Mouse (Mus musculus): ENCODE measurements at regions not wholly inside any gene's neighbourhood (a gene's known extent, or its start where the extent isn't known, plus 50 kb on each side); places are given as distances from the start of the nearest gene placed in this dataset.
A peak's percentile ranks its signal among the peaks of the same experiment; 100 is the strongest.

DNA sequence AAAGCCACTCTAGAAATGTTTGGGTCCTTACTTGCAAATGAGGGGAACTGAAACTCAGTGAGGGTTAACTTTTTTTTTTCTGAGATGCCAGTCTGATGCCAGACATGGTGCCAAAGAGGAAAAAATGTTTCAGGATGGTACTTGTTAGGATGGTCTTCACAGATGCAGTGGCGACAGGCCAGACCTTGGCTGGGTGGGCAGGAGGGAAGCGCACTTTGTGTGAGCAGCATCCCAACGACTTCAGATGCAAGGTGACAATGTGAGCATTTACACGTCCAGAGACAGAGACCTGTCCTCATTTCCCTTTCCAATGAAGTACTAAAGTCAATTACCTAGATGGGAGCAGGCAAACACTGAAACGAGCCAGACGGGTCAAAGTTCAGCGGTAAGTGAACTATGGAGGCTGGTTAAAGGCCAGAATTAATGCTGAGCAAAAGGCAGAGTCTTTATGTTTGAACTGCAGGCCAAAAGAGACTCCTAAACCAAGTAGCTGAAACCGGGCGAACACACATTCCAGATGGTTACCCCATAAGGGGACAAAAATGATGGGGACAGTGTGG is 213.7 kb upstream of the Ccdc122 start:
- no peak for DNase-seq (ENCODE audit: low spot score)

DNA sequence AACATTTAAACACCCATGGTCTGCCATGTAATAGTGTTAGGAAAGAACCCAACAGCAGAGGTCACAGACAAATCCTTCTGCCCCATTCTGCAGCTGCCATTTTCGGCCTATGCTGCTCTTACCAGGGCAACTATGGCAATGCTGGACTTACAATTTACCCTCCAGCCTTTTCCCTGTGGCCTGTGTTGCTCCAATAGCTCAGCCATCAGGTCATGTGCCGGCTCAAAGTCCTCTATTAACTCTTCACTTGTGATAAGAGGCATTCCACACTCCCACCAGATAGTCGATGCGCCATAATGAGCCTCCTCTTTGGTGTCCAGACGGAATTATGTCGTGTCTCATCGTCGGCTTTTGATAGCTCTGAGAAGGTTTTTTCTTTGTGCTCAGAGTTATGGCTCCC is 214.7 kb upstream of the Ccdc122 start:
- DNase-seq (ENCODE audit: low spot score), result no peak

DNA sequence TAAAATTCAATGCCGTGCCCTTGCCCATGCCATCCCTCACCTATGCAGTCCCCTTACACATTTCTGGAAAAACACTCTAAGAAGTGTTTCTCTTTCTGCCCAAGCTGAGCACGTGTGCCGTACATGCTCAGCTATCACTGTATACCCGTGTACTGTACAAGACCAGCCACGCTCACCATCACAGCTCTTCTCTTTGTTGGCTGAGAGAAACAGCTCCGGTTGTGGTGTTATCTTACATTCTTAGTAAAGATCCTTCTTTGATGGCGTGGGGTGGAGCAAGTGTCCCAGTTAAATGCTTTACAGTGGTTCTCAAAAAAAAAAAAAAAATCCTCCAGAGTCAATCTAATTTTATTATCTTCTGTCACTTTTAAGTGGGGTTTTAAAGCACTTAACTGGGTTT is 215.1 kb upstream of the Ccdc122 start:
- no peak for DNase-seq (ENCODE audit: low spot score)

DNA sequence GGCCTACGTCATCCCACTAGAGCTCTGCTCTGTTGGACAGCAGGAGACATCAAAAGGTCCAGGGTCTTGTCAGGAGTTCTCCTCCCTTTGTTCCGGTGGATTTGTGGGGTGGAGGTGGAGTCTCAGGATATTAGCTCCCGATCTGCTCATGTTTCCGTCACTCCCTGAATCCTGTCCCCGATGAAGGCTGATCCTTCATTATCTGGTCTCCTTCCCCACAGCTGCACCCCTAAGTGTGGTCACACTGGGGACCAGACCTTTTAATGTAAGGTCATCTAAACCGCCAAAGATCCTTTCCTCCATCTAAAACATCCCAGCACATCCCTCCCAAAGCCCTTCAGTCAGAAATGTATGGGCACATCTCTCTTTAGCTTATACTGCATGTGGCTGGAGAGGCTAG is 215.6 kb upstream of the Ccdc122 start:
- DNase-seq (ENCODE audit: low spot score), result no peak

DNA sequence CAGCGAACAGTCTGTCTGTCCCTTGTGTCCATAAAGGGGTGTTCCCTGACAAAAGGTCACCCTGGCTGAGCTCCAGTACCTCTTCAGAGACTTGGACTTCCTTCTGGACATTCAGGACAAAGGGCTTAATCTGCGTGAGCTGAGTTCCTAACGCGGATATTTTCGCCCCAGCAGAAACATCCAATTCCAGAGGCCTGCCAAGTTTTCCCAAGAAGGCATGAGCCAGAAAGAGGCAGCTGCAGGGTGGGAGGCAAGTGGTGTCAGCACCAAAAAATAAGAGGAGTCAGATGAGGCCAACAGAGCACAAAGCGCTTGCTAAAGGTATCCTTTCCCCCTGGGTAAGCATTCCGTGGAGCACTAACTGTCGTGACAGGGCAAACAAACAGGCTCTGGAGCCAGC is 216.9 kb upstream of the Ccdc122 start:
- DNase-seq (ENCODE audit: low spot score), result peak; percentile 73

DNA sequence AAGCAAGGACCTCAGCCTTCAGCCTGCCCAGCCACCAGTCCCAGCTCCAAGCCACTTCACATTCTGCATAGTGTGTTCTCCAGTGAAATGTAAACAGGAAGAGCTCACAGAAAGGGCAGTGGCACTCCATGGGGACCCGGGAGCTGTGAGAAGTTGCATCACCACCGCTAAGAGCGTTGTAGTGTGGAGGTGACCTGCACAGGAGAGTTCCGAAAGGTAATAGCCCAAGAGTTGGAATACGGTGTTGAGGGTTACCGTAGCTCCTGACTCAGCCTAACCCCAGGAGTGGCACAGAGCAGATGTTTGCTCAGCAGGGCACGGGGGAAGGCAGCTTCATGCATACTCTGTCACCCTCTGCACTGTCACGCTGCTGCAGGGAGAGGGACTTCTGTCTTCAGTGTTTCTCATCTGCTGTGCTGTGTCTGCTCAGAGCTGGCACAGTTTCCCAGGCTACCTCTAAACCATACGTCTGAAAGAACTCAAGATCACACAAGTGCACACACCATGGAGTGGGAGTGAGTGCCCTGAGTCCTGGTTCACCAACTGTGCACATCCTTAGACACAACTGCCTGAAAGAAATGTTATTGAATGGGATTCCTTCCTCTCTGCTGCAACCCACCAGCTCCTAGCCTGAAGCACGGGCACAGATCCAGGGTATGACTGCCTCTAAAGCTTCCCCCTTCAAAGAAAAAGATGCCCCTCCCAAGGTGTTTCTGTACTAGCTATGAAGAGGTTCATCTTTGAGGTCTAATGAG is 218.1 kb upstream of the Ccdc122 start:
- DNase-seq (ENCODE audit: low spot score), result no peak

DNA sequence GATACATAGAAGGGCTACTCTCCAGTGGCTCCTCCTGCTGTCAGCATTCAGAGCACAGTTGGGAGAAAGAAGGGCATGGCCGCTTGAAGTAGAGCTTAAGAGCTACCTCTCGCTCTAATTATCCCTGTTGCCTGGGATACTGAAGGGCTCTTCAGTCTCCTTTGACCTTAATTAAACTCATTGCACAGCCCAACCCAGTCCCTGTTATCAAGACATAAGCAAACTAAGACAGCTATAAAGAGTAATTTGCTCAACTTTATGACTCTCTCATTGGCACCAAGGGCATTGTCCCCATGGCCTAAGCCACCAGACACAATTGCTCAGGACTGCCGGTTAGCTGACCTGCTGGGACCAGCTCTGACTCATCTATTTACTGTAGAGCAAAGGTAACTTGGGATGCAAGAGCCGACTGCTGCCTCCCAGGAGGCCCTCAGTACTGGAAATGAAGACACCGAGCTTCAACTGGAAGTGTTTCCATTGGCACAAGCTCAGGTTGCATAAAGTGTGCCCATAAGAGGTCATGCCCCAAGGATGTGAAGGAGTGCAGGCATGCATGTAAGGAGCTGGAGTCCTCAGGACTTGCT is 219.3 kb upstream of the Ccdc122 start:
- no peak for DNase-seq (ENCODE audit: low spot score)

DNA sequence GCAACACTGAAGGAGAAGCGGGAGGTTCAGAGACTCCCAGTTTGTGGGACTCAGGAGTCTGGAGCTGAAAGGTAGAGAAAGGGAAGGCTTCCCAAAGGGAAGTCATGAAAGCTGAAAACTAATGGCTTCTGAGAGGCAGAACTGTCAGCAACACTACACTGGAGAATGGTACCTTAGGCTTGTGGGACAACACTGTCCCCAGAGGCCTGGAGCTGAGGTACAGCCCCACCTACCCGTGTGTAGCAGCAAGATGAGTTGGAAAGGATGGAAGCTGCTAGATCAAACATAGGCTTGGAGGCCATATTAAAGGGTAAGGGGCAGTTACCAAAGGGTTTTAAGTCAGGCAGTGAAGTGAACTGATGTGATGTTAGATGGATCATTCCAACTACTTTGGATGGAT is 219.9 kb upstream of the Ccdc122 start:
- no peak for DNase-seq (ENCODE audit: low spot score)

DNA sequence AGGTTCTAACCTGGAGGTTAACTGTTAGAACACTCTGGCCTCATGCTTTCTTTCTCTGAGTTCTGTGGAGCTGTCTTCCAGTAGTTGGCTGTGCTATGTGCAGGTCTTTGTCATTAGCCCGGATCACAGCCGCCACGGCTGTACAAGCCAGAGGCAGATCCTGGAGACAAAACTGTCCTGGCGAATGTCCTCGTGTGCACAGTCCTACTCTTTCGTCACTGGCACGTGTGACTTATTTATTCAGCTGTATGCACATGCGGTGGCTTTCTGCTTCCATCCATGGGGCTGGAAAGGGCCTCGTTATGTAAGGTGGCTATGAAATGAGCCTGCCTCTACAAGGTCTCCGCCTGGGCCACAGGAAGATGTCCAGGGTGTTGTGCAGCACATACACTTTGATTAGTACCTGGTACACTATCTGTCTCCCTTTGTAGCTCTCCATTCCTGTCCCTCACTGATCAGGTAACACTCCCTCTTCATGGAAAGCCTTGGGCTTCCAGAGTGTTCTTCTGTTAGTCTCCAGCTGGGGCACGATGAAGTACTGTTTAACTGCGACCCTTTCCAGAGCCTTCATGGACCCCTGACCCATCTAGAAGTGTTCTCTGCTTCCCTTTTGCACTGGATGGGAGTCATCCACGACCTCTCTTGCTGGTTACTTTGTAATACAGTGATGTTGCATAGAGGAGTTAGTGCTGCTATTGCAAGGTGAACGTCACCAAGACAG is 224.3 kb upstream of the Ccdc122 start:
- DNase-seq (ENCODE audit: low spot score), result no peak

DNA sequence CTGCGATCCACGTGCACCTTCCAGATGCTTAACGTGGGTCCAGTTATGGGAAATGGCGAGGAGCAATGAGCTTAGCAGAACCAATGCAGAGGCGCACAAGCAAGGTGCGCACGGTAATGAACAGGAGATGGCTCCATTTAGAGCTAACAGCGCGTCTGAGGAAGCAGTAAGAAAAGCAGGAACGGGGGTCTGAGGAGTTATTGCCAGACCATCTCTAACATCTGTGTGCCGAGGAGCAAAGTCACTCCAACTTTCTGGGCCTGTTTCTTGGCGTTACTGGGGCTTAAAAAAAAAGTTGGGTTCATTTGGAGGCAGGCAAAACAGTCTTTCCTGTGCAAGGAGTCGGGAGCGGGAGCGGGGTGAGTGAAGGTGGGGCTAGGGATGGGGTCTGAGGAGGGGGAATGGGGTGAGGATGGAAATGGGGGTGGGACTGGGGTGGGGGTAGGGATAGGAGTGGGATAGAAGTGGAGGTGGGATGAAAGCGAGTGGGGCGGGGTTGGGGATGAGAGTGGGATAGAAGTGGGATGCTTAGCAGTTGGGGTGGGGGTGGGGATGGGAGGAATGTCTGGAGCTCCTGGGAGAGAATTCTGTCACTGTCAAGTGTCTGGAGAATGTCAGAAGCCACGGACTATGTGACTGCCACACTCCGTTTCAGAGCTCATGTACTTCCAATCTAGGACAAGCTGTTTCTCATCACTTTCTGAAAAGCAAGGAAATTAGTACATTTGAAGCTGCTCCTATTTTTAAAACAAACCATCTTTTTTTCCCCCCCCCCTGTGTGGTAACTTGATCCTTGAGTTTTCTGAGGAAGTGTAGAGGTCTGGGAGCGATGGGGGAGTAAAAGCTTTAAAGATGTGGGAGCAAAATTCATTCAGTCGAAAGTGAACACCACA is 225.6 kb upstream of the Ccdc122 start:
- no peak for DNase-seq (ENCODE audit: low spot score)

DNA sequence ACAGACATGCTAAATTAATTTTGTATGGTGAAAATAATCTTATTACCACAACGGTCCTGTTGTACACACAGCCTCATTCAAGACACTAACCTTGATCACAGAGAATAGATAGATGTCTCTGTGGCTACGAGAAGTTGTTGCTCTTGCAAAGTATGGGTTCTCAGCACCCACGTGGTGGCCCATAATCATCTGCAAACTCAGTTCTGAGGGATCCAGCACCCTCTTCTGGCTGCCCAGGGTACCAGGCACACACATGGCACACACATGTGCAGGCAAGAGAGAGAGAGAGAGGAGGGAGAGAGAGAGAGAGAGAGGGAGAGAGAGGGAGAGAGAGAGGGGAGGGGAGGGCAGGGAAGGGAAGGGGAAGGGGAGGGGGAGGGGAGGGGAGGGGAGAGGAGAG is 226.5 kb upstream of the Ccdc122 start:
- no peak for DNase-seq (ENCODE audit: low spot score)

DNA sequence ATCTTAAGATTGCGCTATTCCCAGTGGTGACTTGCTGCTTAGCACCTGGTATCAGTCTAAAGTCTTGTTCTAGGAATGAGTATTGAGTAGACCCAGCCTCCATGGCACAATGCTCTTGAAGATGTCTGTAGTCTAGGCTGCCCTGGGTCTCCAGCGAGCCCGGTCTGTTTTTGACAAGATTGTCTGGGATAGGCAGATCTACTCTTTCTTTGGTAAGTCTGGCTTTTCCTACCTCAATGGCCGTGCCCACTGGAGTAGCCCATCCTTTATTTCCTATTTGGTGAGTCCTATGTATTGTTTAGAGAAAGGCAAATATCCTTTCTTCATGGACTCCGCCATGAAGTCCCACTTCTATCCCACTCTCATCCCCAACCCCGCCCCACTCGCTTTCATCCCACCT is 227.2 kb upstream of the Ccdc122 start:
- DNase-seq (ENCODE audit: low spot score), result no peak

DNA sequence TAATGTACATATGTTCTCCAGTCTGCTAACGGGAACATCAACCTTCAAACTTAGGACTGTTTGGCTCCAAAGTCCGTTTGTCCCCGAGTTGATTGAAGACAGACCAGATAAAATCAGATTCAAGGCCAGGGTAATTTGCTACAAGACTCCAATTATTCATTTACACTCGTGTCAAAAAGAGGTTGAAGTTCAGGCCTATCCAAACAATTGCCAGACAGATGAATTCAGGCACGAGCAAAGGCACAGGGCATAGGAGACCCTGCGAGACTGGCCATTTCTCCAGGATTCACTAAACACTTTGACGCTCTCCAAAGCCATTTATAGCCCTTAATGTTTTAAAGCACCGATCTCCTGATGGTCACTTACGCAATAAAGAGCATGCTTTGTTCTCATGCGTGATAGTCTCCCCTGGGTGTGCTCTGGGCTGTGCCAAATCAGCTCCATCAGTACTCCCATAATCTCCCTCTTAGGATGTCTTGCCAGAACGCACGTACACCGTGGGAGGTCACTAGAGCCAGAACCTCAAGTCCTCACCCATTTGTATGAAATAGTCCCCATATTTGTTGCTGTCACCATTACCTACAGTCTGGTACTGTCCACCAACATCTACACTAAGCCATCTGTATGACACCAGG is 231.3 kb upstream of the Ccdc122 start:
- DNase-seq (ENCODE audit: low spot score), result no peak

DNA sequence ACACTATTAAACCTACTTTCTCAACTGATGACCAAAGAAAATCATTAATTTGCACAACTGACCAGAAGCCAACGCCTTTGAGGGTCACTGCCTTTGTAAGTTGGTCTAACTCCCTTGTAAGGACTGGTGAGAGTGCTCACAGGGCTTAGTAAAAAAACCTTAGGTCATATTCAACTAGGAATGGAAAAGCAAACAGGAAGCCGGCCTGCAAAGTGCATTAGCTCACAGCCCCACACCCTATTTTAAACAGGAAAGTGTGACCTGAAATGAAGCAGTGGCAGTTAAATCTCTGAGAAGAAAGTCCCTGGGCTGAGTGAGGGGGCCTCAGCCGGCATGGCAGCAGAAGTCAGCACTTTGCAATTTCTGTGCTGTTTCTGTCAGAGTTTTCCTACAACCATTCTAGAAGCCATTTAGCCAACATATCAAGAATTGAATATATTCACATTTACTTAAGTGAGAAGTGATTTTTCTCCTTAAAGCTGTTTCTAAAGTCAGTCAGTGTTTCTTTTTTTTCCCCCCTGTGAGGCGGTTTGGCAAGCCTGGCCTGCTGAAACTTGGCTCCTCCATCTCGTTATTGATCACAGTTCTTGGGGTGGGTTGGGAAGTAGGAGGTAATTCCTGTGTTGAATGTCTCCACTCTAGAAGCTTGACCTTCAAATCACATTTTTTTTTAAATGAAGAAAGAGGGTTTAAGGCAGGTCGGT is 232.0 kb upstream of the Ccdc122 start:
- DNase-seq (ENCODE audit: low spot score), result no peak

DNA sequence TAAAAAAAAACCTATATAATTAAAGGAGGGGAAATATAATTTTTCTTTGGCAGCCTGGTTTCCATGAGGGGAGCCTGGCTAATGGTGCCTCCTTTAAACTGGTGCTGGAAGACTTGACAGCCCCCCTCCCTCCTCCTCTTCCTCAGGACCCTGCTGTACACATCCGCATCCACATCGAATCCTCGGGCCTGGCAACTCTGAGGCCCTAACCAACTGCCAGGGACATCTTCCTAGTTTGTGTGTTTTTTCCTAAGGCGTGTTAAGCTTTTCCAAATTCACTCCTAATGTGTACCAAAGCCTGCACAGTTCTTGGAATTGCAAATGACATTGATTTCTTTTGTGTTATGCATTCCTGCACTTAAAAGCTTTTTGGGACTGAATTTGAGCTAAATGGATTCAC is 236.4 kb upstream of the Ccdc122 start:
- DNase-seq (ENCODE audit: low spot score), result no peak

DNA sequence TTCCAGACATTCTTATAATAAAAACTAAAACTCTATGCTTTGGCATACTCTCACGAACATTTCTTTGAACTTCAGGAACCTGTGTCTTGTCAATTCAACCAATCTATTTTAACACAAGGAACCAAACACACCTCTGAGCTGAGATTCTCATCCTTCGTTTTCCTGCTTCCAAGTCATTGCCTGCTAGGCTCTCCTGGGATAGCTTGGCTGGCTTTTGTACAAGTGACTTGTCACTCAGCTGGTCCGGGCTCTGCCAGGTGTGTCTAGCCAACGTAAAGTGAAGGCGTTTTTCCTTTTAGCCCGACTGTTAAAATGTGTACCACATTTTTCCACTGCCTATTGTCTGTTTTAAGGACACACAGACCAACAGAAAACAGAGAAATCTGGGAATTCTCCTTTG is 236.8 kb upstream of the Ccdc122 start:
- DNase-seq (ENCODE audit: low spot score), result no peak

DNA sequence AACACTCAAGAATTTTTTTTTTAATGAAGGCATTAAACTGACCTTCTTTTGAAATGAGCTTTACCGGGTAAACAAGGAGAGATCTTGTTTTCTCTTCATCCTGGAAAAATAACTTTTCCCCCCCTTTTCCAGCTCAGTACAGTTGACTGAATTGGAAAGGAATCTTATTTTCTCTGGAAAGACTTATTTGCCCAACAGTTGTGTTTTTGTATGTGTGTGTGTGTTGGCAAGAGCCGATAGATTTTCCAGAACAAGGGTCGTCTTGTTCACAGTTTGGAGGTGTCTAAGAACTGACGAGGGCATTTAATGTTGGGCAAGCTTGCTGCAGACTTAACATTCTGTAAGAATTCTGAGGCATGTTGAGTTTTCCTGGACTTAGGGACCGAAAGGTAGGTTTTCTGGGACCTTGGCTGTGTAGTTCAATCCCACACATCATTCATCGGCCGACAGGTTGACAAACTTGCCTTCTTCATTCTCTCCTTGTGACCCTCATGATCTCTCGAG is 237.6 kb upstream of the Ccdc122 start:
- DNase-seq (ENCODE audit: low spot score), result no peak

DNA sequence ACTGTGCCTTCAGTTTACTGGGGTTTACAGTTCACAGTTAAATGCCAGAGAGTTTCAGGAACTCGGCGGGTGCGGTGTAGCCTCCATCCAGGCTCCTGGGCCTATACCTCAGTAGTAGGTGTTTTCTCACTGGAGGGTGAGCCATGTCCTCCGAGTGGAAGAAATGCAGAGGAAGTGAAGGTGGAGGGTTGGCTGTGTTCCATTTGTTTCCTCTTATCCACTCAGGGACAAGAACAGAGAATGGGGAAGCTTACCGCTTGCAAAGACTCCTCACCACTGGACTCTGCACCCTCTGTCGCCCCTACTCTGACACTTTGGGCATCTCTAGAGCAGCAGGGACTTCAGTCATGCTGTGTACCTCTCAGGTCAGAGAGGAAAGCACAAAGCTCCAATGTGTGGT is 238.1 kb upstream of the Ccdc122 start:
- DNase-seq (ENCODE audit: low spot score), result no peak

DNA sequence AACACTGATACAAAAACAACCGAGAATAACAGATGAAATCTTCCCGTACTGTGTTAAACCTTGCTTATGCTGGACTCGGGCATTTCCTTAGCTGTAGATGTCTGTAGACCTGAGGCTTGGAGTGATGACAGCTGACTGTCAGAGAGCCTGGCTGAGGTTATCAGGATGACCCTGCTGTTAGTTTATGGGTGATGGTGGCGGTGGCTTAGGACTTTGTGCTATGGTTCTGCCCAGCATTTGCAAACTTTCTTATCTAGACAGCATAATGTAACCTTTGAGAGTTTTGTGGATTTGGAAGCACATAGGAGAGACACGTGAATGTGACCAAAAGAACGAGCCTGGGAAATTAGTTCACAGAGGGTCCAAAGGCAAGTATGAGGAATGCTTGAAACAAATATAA is 239.1 kb upstream of the Ccdc122 start:
- DNase-seq (ENCODE audit: low spot score), result no peak

DNA sequence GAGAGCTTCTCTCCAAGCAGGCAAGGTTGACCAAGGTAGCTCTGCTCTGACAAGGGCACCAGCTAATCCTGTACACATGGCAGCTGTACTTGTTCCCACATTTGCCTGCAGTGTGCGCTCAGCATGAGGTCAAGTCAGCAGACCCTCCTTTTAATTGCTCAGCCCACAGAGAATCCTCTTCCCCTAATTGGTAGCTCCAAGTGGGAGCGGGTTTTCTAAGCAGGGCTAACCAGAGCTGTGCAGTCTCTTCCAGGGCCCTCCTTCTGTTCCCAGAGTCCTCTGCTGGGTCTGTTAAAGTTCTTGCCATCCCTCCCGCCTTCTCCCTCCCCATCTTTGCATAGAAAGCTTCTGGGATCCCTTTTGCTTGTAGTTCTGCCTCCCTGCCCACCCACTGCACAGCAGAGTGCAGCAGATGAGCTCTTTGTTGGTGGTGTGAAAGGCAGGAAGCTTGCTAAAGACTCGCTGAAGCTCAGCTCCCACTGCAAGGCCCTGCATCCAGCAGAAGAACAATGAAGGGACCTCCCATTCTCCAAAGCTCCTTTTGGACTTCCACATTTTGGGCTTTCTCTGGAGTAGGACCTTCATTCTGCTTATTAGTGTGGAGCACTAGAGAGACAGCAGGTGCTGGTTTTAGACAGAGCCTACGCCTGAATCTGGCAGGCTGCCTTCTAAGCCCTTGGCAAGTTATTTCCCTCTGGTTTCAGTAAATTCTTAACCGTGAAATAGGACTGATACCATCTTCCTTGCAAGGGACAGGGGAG is 235.3 kb upstream of the Serp2 start:
- DNase-seq (ENCODE audit: low spot score), result peak; percentile 67

All from layer of hippocampus, adult 11-12 months (tissue).